Mouse (Mus musculus) heart, adult 2 months (tissue): ENCODE data around the gene Myl3.

Experiments
- CTCF ChIP-seq: fragments of 200-600 bp; IDR thresholded peaks from 2 replicates; pipeline ENCODE4 v1.8.1; 2022; ENCODE audit warnings: antibody characterized with exemption, mild to moderate bottlenecking, moderate library complexity
- POLR2A ChIP-seq: fragments of 200-500 bp; IDR thresholded peaks from 2 replicates; pipeline ENCODE4 v1.6.1; 2011; ENCODE audit warnings: mild to moderate bottlenecking, low read depth, low read length, control low read depth; ENCODE audit not compliant: insufficient read depth

DNA sequence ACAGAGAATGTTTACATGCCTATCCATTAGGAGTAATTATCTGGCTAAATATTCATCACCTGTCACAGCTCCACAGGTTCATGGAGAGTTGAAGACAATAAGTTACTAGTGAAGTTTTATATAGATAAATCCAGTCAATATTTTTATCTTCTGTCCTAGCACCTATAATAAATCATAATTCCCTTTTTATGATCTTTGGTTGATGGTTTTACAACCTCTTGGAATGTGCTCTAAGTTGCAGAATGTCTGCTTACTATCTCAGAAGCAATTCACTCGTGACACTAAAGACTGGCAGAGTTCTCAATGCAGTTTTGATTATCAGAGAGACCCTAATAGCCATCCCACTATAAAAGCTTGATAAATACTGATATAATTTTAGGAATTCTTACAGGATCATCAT is 28.3 kb upstream of the Myl3 start:
- TF ChIP-seq CTCF (no peak), POLR2A (no peak)
